Mouse (Mus musculus): ENCODE measurements around the gene Gm10128. TPM values are rescaled to one million over a fixed set of nuclear protein-coding genes. Genes with fewer than 3 reads are reported as not detected.
A peak's percentile ranks its signal among the peaks of the same experiment; 100 is the strongest.
"Not testable (repeated sequence)": the region's sequence is repeated elsewhere in the genome, so short reads cannot be mapped to it uniquely, and the experiment has no call there.

Gene Gm10128
- not detected for total RNA-seq (2021)

- intact Hi-C loops (cut with DNase I); DNase-seq (ENCODE audit: low spot score in 2 of 2): not testable (repeated sequence)
These were observed at the start of gene Gm10128 for GRCm38 (mm10) chr14:7643872-7644271. Gm10128 (minus strand) TSS chr14:7643972.

- intact Hi-C loops (cut with DNase I); DNase-seq (ENCODE audit: low spot score in 2 of 2): not testable (repeated sequence)
These were observed 37.4 kb upstream of the Gm10128 start for GRCm38 (mm10) chr14:7681170-7681569.

GRCm38 (mm10) chr14:7662491-7662890 is 18.7 kb upstream of the Gm10128 start:
- DNase-seq (ENCODE audit: low spot score in 2 of 2); intact Hi-C loops (cut with DNase I): not testable (repeated sequence)

- intact Hi-C loops (cut with DNase I), result not testable (repeated sequence)
- DNase-seq (ENCODE audit: low spot score in 2 of 2), result peak in 1 of 2 experiments; percentile 4
These were observed 14.6 kb upstream of the Gm10128 start for GRCm38 (mm10) chr14:7658101-7659074.

- peak in 1 of 2 experiments; percentile 3 for DNase-seq (ENCODE audit: low spot score in 2 of 2)
- intact Hi-C loops (cut with DNase I), result not testable (repeated sequence)
These were observed 13.7 kb upstream of the Gm10128 start for GRCm38 (mm10) chr14:7657456-7657855.

- DNase-seq (ENCODE audit: low spot score in 2 of 2); intact Hi-C loops (cut with DNase I): not testable (repeated sequence)
These were observed 48.3 kb downstream of the Gm10128 start, which contains the start of gene Gm10338 for GRCm38 (mm10) chr14:7595492-7595891. Gm10338 (minus strand) TSS chr14:7595592.

Other genes starting within 250 kb of the Gm10128 start
- gene Gm3755, start 193.1 kb downstream of the Gm10128 start, total RNA-seq (2021), result not detected
- gene Gm3752, start 160.2 kb downstream of the Gm10128 start, total RNA-seq (2021), result under 1 TPM in 1 of 2 experiments, not detected in 1; 0.52 TPM
- 1 to 10 TPM; 3.9 to 5.5 TPM for gene Gm3558, start 75.4 kb downstream of the Gm10128 start, total RNA-seq (2021)
- gene Gm10338, start 48.4 kb downstream of the Gm10128 start, total RNA-seq (2021), result not detected
- not detected for gene Gm26661, start 147.6 kb upstream of the Gm10128 start, total RNA-seq (2021)
- 10 to 100 TPM; 20.7 to 44.9 TPM for gene Flnb, start 174.0 kb upstream of the Gm10128 start, total RNA-seq (2021)